Mouse (Mus musculus) forebrain, embryonic 14.5 days (tissue): Measurements from ENCODE around the gene Aadac. TPM values are rescaled to one million over a fixed set of nuclear protein-coding genes. Genes with fewer than 3 reads are reported as not detected.
A peak's percentile ranks its signal among the peaks of the same experiment; 100 is the strongest.

Experiments
- ATAC-seq: fragments of 200-750 bp; cut with Nextera tagmentation; 2 replicates; pipeline ENCODE4 v1.8.0; 2017; ENCODE audit warnings: mild to moderate bottlenecking, moderate library complexity
- DNase-seq: peaks from one replicate; pipeline ENCODE4 v3.0.0-alpha.2; 2015; ENCODE audit warnings: low spot score
- H3K27ac ChIP-seq: fragments of 300-500 bp; sonication (generic); 2 replicates; pipeline ENCODE4 v1.5.1; 2014; ENCODE audit warnings: low read depth, mild to moderate bottlenecking, control low read depth, low read length, moderate library complexity
- H3K27me3 ChIP-seq: fragments of 300-500 bp; sonication (generic); replicated peaks from 2 replicates; pipeline ENCODE4 v1.6.1; 2014; ENCODE audit warnings: low read length, control low read depth, mixed read lengths; ENCODE audit not compliant: control insufficient read depth, insufficient read depth
- H3K36me3 ChIP-seq: fragments of 300-500 bp; sonication (generic); 2 replicates; pipeline ENCODE4 v1.6.1; 2014; ENCODE audit warnings: low read length, control low read depth; ENCODE audit not compliant: control insufficient read depth, insufficient read depth
- H3K4me1 ChIP-seq: fragments of 300-500 bp; sonication (generic); 2 replicates; pipeline ENCODE4 v1.6.1; 2014; ENCODE audit warnings: antibody characterized with exemption, low read length, control low read depth; ENCODE audit not compliant: control insufficient read depth, insufficient read depth
- H3K4me2 ChIP-seq: fragments of 300-500 bp; sonication (generic); 2 replicates; pipeline ENCODE4 v1.6.1; 2014; ENCODE audit warnings: mild to moderate bottlenecking, control low read depth, low read length
- H3K4me3 ChIP-seq: fragments of 300-500 bp; sonication (generic); 2 replicates; pipeline ENCODE4 v1.5.1; 2014; ENCODE audit warnings: low read depth, low read length, control low read depth
- H3K9ac ChIP-seq: fragments of 300-500 bp; sonication (generic); 2 replicates; pipeline ENCODE4 v1.6.1; 2014; ENCODE audit warnings: mild to moderate bottlenecking, low read length, control low read depth, moderate library complexity
- H3K9me3 ChIP-seq: fragments of 300-500 bp; sonication (generic); replicated peaks from 2 replicates; pipeline ENCODE4 v1.6.1; 2016; ENCODE audit warnings: low read length, control low read depth, mixed read lengths; ENCODE audit not compliant: control insufficient read depth
- WGBS: fragments of 180-500 bp; shearing (Covaris S2); extraction: QIAGEN DNeasy Blood & Tissue Kit; methylation state at CpG from one replicate; pipeline ENCODE4 v1.1.7; 2014; 5-methylcytosine and 5-hydroxymethylcytosine counted together
- polyA plus RNA-seq: library from polyadenylated mRNA; unstranded; fragments of >200 nt; fragmentation: Nextera tagmentation; extraction: Ambion mirVana; gene quantifications from 2 replicates; pipeline ENCODE4 v1.2.1, GENCODE M21; 2014

Aadac gene
- not detected in 2 replicates for polyA plus RNA-seq

DNA sequence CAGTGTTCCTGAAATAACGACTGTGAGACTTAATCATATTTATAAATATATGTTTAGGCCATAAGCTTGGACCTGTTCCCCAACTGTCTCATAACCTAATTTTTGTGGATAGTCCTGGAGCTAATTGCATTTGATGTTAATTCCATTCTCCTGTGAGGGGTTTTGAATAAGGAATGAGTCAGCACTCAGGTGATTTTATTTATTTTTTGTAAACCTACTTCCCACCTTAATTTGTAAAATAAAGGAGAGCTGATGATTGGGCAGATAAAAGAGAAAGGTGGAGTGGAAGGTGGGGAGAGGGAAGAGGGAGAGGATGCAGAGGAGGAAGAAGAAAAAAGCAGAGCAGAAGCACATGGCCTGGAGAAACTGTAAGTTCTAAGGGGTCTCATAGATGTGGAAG is at the start of gene Aadac:
Aadac (plus strand) TSS at position 301 of the 400 bp plus-strand sequence.
- Histone ChIP-seq H3K27ac (no peak within 1 kb of the TSS), H3K4me1 (no peaks in the 10 kb centered on the region), H3K4me2 (no peak within 1 kb of the TSS), H3K27me3 (no peaks in the 10 kb centered on the region), H3K36me3 (no peaks in the 10 kb centered on the region), H3K9me3 (no peaks in the 10 kb centered on the region), H3K4me3 (no peak within 1 kb of the TSS), H3K9ac (no peak within 1 kb of the TSS)
- no peak for DNase-seq
- WGBS: 86% methylated on average over 1 of the region's 1 CpGs
- no peak for ATAC-seq

DNA sequence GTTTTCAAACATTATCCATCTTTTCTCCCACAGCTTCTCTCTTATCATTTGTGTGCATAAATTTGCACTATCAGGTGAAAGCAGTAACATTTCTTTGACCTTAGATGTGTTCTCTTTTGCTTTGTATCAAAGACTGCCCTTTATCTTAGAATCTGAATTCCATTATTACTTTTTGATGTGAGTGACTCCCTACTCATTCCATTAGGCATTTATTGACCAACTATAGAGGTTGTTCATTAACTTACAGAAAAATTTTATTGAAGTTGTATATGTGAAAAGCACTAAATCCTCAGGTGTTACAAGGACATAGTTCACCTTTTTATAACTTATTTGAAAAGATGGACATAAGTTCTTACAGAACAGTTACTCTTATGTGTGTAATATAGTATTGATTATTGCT is 21.9 kb upstream of the Aadac start:
- no peak for DNase-seq
- Histone ChIP-seq H3K9ac (no peak overlapping the region), H3K9me3 (no peaks in the 10 kb centered on the region), H3K4me1 (no peaks in the 10 kb centered on the region), H3K27ac (no peak overlapping the region), H3K36me3 (no peaks in the 10 kb centered on the region), H3K4me2 (no peak overlapping the region), H3K27me3 (no peaks in the 10 kb centered on the region), H3K4me3 (no peak overlapping the region)
- ATAC-seq: no peak

DNA sequence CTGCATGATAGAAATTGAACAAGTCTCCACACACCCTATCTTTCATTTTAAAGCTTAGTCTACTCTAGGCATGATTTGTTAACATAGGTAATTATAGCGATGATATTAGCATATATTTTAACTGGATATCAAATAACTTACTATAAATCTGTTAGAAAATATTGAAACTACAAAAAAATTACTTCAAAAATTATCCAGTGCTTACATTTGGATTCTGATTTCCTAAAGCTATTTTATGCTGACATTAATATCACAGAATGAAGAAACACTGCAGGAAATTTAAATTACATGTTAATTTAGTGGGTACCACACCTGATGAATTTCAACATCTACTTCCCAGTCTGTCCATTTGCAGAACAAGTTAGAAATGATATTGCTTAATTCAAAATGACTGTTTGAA is 19.1 kb upstream of the Aadac start, which contains the start of gene Aadacl2:
Aadacl2 (plus strand) TSS at position 301 of the 400 bp plus-strand sequence.
- no peak within 1 kb of the TSS for H3K4me2 ChIP-seq
- ATAC-seq (no peak), DNase-seq (no peak)
- H3K9me3 ChIP-seq: no peaks in the 10 kb centered on the region
- no peak within 1 kb of the TSS for H3K4me3 ChIP-seq
- H3K36me3 ChIP-seq: no peaks in the 10 kb centered on the region
- WGBS: 92% methylated on average over 1 of the region's 1 CpGs
- no peaks in the 10 kb centered on the region for H3K27me3 ChIP-seq
- H3K4me1 ChIP-seq: no peaks in the 10 kb centered on the region
- no peak within 1 kb of the TSS for H3K9ac ChIP-seq
- no peak within 1 kb of the TSS for H3K27ac ChIP-seq

DNA sequence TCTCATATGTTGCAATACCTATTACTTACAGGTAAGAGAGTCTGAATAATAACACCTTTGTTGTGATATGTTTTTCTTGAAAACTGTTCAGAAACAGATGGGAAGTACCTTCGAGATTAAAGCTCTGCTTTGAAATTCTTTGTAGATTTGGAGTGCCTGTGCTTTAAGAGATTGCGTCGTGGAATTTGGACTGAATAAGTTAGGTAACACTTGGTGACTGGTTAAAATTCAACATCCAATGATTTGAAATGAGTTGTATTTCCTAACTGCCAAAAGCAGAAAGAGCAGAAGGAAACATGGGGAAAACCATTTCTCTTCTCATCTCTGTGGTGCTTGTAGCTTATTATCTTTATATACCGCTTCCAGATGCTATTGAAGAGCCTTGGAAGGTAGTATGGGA is 6.0 kb downstream of the Aadac start:
- Histone ChIP-seq H3K4me1 (no peaks in the 10 kb centered on the region), H3K36me3 (no peaks in the 10 kb centered on the region), H3K9ac (no peak overlapping the region), H3K4me2 (no peak overlapping the region), H3K4me3 (no peak overlapping the region), H3K9me3 (no peaks in the 10 kb centered on the region), H3K27ac (no peak overlapping the region), H3K27me3 (no peaks in the 10 kb centered on the region)
- DNase-seq (no peak), ATAC-seq (no peak)
- WGBS: 90% methylated on average over 4 of the region's 4 CpGs

DNA sequence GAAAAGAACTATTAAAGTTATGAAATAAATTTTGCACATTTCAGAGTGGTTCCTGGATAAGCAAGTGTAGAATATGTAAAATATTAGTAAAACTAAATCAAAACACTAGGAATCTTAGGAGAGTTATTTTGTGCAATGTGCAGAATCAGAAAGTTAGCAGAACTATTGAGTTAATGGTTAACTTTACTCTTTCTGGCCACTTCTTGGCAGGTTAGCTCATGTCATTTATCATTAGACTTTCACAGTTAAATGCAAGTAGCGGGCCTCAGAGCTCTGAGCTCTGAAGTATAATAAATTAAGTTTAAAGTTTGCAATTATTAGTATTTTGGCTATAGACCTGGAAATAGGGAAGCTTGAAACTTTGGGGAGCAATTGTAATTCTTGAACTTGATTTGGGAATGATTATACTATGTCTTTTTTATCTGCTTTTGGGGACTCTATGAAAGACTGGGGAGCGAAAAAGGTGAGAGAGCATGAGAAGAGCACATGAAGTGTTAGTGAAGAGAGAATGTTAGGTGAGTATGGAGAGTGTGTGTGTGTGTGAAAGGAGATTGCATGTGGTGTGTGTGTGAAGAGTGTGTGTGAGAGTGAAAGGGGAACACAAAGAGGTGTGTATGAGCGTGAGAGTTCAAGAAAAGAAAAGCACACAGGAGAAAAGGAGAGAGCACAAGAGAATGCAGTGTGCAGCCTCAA is 20.9 kb downstream of the Aadac start:
- Histone ChIP-seq H3K27ac (no peak overlapping the region), H3K27me3 (no peaks in the 10 kb centered on the region), H3K36me3 (no peaks in the 10 kb centered on the region), H3K4me2 (no peak overlapping the region), H3K9ac (no peak overlapping the region), H3K4me3 (no peak overlapping the region), H3K9me3 (no peaks in the 10 kb centered on the region), H3K4me1 (no peaks in the 10 kb centered on the region)
- no peak for ATAC-seq
- DNase-seq: no peak
- 82% methylated on average over 3 of the region's 3 CpGs for WGBS

DNA sequence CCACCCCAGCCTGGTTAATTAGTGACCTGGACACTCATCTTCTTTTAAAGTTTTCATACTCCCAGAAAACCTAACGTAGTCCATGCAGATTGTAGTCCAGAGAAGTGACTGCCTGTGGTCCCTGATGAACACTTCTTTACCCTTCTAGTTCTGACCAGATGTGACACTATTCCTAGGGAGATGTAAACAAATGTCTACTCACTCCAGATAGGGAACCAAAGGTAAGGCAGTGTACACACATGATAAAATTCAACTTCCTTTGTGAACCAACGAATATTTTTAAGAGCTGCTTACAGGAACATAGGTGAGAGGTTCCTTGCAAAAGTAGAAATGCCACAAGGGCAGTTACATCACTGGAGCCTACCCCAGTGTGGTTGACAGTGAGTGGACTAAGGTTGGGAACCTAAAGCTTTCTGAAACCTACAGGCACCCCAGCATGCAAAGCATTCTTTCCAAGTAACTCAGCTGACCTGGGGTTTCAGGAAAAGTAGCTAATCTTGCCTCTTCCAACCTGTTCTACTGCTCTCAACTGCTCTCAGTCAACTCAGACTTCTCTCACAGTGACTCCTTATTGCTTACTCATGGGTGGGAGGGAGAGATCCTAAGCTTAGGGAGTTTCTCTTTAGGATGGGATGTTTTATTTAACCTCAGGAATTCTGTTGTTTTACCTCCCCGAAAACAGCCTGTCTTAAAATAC is 27.9 kb downstream of the Aadac start:
- 83% methylated on average over 3 of the region's 3 CpGs for WGBS
- no peak overlapping the region for H3K4me2 ChIP-seq
- ATAC-seq: no peak

DNA sequence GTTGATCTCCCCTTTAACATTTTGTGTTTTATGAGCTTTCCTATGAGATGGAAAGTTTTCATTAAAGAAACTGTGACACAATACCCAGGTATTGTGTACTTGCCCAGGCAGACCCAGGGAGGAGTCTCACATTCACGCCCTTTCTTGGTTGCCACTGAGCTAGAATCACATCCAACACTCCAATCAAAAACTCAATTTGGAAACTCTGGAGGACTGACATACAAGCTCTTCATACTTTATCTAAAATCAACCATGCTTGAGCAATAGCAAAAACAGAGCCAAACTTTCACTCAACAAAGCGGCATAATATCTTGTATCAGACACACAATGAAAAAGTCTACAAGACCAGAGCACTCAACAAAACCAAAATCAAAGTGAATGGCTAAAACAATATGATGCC is 28.4 kb downstream of the Aadac start:
- H3K27ac ChIP-seq: no peak overlapping the region
- ATAC-seq: no peak
- 84% methylated on average over 2 of the region's 2 CpGs for WGBS
- H3K9ac ChIP-seq: no peak overlapping the region
- no peaks in the 10 kb centered on the region for H3K36me3 ChIP-seq
- no peak overlapping the region for H3K4me2 ChIP-seq
- H3K4me3 ChIP-seq: no peak overlapping the region
- H3K9me3 ChIP-seq: no peaks in the 10 kb centered on the region
- no peaks in the 10 kb centered on the region for H3K4me1 ChIP-seq
- no peak for DNase-seq
- H3K27me3 ChIP-seq: no peaks in the 10 kb centered on the region

More for the DNA sequence above, 27.9 kb downstream of the Aadac start:
- no peak overlapping the region for H3K9ac ChIP-seq
- H3K36me3 ChIP-seq: no peaks in the 10 kb centered on the region
- no peak overlapping the region for H3K27ac ChIP-seq
- no peak for DNase-seq
- no peaks in the 10 kb centered on the region for H3K4me1 ChIP-seq
- H3K4me3 ChIP-seq: no peak overlapping the region
- no peaks in the 10 kb centered on the region for H3K9me3 ChIP-seq
- no peaks in the 10 kb centered on the region for H3K27me3 ChIP-seq

DNA sequence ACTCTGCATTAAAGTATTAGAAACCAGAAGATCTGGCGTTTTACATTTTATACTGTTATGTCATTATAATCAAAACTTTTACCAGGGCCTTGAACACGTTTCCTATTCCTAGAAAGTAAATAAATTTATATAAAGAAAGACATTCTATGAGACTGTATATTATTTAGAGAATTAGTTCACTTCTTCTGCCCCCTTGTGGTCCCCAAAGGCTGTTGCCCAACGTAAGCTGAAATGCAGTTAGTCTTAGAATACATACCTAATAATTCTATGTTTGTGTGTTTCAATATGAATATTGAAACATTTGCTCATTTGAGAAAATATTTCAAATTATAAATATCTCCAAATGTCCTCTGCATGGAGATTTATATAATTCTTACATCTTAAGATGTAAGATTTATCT is 30.9 kb downstream of the Aadac start:
- DNase-seq: peak; percentile 60
- Histone ChIP-seq H3K4me1 (no peaks in the 10 kb centered on the region), H3K27me3 (no peaks in the 10 kb centered on the region), H3K9ac (no peak overlapping the region), H3K4me3 (no peak overlapping the region), H3K36me3 (no peaks in the 10 kb centered on the region), H3K27ac (no peak overlapping the region), H3K4me2 (no peak overlapping the region), H3K9me3 (no peaks in the 10 kb centered on the region)
- 28% methylated on average over 3 of the region's 3 CpGs for WGBS
- no peak for ATAC-seq

DNA sequence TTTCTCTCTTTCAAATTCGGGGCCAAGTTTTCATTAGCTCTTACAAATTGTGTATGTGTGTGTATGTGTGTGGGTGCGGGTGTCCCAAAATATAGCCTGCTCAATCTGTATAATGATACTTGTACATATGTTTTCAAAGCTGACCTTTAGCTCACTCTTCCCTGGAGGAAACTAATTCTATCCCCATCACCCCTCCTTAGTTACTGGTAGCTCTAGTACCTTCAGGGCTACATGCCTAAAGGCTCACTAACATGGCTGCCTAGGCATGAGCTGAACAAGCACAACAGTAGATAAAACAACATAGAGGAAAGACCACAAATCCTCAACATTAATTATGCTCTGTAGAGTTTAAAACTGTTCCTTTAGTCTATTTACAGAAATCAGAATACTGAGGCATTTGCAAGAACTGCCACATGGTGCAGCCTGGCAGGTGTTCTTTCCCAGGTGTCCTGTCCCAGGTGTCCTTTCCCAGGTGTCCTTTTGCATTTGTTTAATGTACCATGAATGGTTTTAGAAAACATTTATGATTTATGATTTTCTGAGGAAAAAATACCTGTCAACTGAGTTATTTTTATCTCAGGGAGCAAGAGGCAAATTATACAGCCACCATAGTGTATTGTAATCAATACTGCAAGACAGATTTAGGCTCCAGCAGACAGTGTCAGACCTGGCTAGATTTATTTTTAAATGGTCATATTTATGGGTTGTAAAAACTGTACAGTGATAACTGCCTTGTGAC is 31.7 kb downstream of the Aadac start:
- Histone ChIP-seq H3K27me3 (no peaks in the 10 kb centered on the region), H3K27ac (no peak overlapping the region), H3K4me2 (no peak overlapping the region), H3K9ac (no peak overlapping the region), H3K36me3 (no peaks in the 10 kb centered on the region), H3K4me3 (no peak overlapping the region), H3K4me1 (no peaks in the 10 kb centered on the region), H3K9me3 (no peaks in the 10 kb centered on the region)
- ATAC-seq (no peak), DNase-seq (no peak)
- WGBS: 90% methylated on average over 2 of the region's 2 CpGs
